Mouse (Mus musculus) liver, postnatal 0 days (tissue): ENCODE measurements around the gene Isyna1.

Experiments
- CTCF ChIP-seq: sonication (generic); IDR thresholded peaks from 2 replicates; pipeline ENCODE4 v1.5.1; 2016; ENCODE audit warnings: antibody characterized with exemption, low read depth
- EP300 ChIP-seq: IDR thresholded peaks from 2 replicates; pipeline ENCODE4 v1.6.1; 2016; ENCODE audit warnings: antibody characterized with exemption, low read depth, mild to moderate bottlenecking

DNA sequence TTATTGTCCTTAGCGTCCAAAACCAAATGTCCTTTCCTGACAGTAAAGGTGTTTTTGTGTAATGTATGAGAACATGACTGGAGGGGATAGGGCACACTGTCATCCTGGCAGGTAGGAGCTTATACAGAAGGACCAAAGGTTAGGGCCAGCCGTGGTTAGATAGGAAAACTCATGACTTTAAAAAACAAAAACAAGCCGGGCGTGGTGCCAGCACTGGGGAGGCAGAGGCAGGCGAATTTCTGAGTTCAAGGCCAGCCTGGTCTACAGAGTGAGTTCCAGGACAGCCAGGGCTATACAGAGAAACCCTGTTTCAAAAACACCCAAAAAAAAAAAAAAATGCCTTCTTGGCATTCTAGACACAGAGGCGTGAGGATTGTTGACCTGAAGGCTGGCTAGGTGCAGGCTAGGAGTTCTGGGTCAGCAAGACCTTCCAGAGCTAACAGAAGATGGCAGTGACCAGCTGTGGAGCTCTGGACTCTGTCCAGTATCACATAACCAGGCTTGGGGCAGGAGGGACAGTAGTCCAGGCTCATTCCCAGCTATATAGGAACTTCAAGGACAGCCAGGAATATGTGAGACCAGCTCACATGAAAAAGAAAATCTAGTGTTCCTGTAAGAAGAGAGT lies 30.3 kb upstream of the Isyna1 start:
- TF ChIP-seq CTCF (no peak), EP300 (no peak)
